Mouse (Mus musculus) mature B cell (primary cell): ENCODE measurements at regions not wholly inside any gene's neighbourhood (a gene's known extent, or its start where the extent isn't known, plus 50 kb on each side); places are given as distances from the start of the nearest gene placed in this dataset.

Source experiments
- in situ Hi-C: fragments of 300-500 bp; cut with MboI; formaldehyde crosslinking; loops from 2 replicates; pipeline ENCODE4 v1.14.3; 2019

GRCm38 (mm10) chr4:55704921-55705320, 172.7 kb upstream of the Klf4 start:
- in situ Hi-C loops = no loop called here

GRCm38 (mm10) chr4:55703346-55703916, 171.2 kb upstream of the Klf4 start:
- in situ Hi-C loops = no loop called here

DNA sequence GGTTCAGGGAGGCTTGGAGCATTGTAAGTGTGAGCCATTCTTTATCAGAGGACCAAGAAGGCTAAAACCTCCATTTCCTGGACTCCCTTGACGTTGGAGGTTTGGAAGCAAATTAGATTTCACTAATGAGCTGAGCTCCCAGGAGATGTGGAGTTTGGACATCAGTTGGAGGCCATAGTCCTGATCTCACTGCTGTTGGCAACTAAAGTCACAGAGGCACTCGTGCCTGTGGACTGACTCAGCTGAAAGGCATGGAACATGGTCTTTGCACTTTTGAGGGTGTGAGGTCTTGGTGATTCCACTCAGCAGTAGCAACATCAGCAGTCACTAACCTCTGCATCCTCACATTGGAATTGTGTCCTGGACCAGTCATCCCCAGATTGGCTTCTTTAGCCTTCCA, 169.1 kb upstream of the Klf4 start:
- in situ Hi-C loops = no loop called here

DNA sequence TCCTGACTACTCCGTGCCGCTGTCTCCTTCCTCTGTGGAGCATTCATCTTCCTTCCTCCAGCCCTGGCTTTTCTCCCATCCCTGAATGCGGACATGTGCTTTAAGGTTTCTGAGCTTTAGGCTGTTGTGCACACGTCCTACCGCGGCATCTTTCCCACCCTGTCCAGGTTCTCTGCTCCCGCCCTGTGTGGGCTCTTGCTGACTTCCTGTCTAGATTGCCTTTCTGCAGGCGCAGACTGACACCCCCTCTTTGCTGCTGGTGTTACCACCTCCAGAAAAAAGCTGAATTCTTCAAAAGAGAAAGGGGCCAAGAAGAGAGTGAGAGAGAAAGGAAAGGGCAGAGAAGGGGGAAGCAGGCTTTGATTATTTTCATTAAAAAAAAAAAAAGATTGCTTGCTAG, 167.7 kb upstream of the Klf4 start:
- in situ Hi-C loops = no loop called here

DNA sequence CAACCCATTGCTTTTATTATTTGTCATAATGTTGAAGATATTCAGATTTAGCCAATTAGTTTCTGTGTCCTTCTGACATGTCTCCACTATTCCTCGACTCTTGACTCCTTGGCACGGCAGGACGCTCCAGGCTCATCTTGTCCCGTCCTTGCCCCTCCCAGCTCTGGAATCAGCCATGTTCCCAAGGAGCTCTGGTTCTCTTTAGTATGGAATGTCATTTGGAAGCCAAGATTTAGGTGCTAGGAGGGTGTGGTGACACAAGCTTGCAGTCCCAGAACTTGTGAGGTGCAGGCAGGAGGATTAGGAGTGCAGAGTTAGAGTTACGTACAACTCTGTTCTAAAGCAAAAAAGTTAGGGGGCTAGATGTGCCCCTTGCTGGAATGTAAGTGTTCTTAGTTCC, 166.9 kb upstream of the Klf4 start:
- in situ Hi-C loops = no loop called here

GRCm38 (mm10) chr4:55697108-55697507, 164.8 kb upstream of the Klf4 start:
- in situ Hi-C loops = no loop called here

GRCm38 (mm10) chr4:55696428-55696827, 164.2 kb upstream of the Klf4 start:
- in situ Hi-C loops = no loop called here

- in situ Hi-C loops = no loop called here
Observed at GRCm38 (mm10) chr4:55695246-55695645, 163.0 kb upstream of the Klf4 start.

- in situ Hi-C loops = no loop called here
Observed at GRCm38 (mm10) chr4:55689479-55689878, 157.2 kb upstream of the Klf4 start.

- in situ Hi-C loops = no loop called here
Observed at GRCm38 (mm10) chr4:55686771-55687170, 154.5 kb upstream of the Klf4 start.

GRCm38 (mm10) chr4:55672288-55672687, 140.0 kb upstream of the Klf4 start:
- in situ Hi-C loops = no loop called here

- in situ Hi-C loops = no loop called here
Observed at GRCm38 (mm10) chr4:55670258-55670657, 138.0 kb upstream of the Klf4 start.

- in situ Hi-C loops = no loop called here
Observed at GRCm38 (mm10) chr4:55664822-55665221, 132.6 kb upstream of the Klf4 start.

DNA sequence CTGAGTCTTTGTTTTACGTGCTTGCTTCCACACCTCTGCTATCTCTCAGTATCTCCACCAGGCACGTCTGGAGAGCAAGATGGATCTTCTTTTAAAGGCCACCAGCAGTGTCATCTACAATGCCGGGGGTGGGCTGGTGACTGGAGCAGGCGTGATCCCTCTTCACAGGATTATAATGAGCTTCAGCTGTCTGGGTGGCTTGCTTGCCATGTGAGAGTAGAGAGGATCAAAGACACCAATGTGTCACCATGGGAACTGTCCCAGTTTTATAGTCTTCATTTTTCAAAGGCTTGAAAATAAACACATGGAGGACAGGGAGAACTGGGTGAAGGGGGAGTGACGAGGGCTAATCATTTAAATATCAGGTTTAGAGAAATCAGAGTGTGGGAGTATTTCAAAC, 131.6 kb upstream of the Klf4 start:
- in situ Hi-C loops = no loop called here

- in situ Hi-C loops = no loop called here
Observed at GRCm38 (mm10) chr4:55662041-55662440, 129.8 kb upstream of the Klf4 start.

- in situ Hi-C loops = no loop called here
Observed at GRCm38 (mm10) chr4:55658904-55659303, 126.6 kb upstream of the Klf4 start.

- in situ Hi-C loops = no loop called here
Observed at GRCm38 (mm10) chr4:55655329-55655728, 123.1 kb upstream of the Klf4 start.

GRCm38 (mm10) chr4:55652628-55653027, 120.4 kb upstream of the Klf4 start:
- in situ Hi-C loops = no loop called here

GRCm38 (mm10) chr4:55651811-55652410, 119.6 kb upstream of the Klf4 start:
- in situ Hi-C loops = no loop called here

DNA sequence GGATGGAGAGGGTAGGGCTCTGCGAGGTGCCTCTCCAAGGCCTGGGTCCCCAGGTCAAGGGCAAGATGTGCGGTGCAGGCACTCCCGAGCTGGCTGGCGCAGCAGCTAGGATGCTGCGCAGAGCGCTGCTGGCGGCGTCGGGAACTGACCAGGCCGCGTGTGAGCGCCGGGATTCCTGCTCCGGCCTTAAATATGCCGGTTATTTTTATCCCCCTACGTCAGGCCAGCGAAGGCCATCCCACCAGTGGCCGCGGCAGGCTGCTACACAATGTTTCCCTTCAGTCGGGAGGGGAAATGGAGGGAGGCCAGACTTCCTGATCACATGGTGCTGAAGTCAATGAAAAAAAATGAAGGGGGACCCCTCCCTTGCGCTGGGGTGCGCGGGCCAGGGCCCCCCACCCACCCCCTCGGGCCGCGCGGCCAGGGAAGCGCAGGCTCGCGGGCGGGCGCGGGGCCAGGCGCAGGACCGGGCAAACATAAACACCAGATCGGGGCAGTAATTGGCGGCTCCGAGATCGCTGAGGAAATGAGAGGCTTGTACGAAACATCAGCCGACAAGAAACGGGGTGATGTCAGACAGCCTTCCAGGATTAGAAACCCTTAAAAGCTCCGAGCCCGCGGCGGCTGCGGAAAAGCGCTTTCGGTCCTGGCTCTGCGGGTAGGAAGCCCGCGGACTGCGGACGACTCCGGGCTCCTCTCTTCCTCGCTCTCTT, 118.9 kb upstream of the Klf4 start:
- in situ Hi-C loops = no loop called here

- in situ Hi-C loops = no loop called here
Observed at GRCm38 (mm10) chr4:55650186-55650585, 117.9 kb upstream of the Klf4 start.

DNA sequence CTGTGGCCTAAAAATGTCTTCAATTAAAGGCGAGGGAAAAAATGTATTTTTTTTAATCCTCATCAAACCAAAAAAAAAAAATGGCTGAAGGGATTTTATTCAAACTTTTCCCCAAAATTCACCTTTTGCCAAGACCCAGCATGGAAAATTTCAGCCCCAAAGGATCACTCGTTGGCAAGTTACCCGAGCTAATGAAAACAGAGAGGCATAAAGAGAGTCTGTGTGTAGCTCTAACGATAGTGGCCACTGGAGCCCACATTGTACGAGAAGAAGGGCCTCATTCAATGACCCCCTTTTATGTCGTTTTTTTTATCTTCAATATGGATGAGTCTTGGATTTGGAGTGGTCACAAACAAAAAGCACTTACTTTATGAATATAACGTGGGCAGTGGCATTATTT, 116.1 kb upstream of the Klf4 start:
- in situ Hi-C loops = no loop called here

DNA sequence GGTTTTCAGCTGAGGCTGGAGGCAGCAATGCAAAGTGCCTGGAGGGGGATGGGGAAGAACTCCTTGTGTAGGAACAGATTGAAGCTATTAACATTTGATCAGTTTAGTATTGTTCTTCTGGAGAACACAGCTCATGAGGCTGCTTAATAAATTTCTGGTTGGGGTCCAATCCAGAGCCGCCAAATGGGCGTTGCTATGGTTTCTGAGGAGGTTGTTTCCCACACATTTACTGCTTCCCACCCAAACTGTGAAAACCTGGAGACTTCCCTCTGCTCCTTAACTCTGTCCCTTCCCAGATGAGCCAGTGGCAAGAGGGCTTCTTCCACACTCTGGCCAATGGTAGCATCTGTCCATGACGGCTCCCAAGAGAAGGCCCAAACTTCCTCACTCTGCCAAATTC, 113.2 kb upstream of the Klf4 start:
- in situ Hi-C loops = no loop called here

GRCm38 (mm10) chr4:55644895-55645294, 112.6 kb upstream of the Klf4 start:
- in situ Hi-C loops = no loop called here
